Mouse (Mus musculus) gastrocnemius, postnatal 25 days (tissue): ENCODE results near the gene Fam217b. TPM values are rescaled to one million over a fixed set of nuclear protein-coding genes. Genes with fewer than 3 reads are reported as not detected.

ENCODE experiments used
- DNase-seq: peaks from one replicate; pipeline ENCODE4 v3.0.0; 2022
- long read RNA-seq, 2 experiments: library from polyadenylated mRNA; stranded (forward); transcript quantifications; one replicate each; pipeline ENCODE4 v2.0.0; 2021
- total RNA-seq, 2 experiments: library from RNA; stranded (reverse); gene quantifications; 1 replicate in 1 of 2; 2 replicates in 1 of 2; pipeline ENCODE4 v1.2.3; 2021

Gene Fam217b
- total RNA-seq, result 1 to 10 TPM; 2.0 TPM
- long read RNA-seq, experiment 1, partial matches to known transcripts, result 0 of 1 reads
- long read RNA-seq, experiment 1, other reads (novel, unspliced or antisense), result 0 of 1 reads
- long read RNA-seq, experiment 2, partial matches to known transcripts, result 0 of 1 reads
- long read RNA-seq, experiment 2, other reads (novel, unspliced or antisense), result 1 of 1 reads

GRCm38 (mm10) chr2:178414261-178415149 is at the start of gene Fam217b, which contains the start of gene Ppp1r3d:
Gene Fam217b, plus strand, starts transcription at chr2:178414524.
Gene Ppp1r3d, minus strand, starts transcription at chr2:178414472.
- DNase-seq, result peak; percentile 75

GRCm38 (mm10) chr2:178407053-178407815 is 7.1 kb upstream of the Fam217b start, which contains the start of gene Sycp2:
Gene Sycp2, minus strand, starts transcription at chr2:178407685.
- DNase-seq, result no peak

- no peak for DNase-seq
These were observed 5.3 kb upstream of the Fam217b start for GRCm38 (mm10) chr2:178409024-178409423.

- DNase-seq, result no peak
These were observed 4.0 kb upstream of the Fam217b start for GRCm38 (mm10) chr2:178410286-178410685.

GRCm38 (mm10) chr2:178412598-178412997 is 1.7 kb upstream of the Fam217b start:
- peak; percentile 70 for DNase-seq

GRCm38 (mm10) chr2:178413081-178413480 is 1.2 kb upstream of the Fam217b start:
- no peak for DNase-seq

- DNase-seq, result peak; percentile 14
These were observed 653 bp upstream of the Fam217b start for GRCm38 (mm10) chr2:178413481-178414260.

- DNase-seq, result no peak
These were observed 775 bp downstream of the Fam217b start for GRCm38 (mm10) chr2:178415150-178415448.

- DNase-seq, result no peak
These were observed 2.1 kb downstream of the Fam217b start for GRCm38 (mm10) chr2:178416427-178416826.

GRCm38 (mm10) chr2:178416970-178417369 is 2.6 kb downstream of the Fam217b start:
- DNase-seq, result no peak

GRCm38 (mm10) chr2:178420576-178420975 is 6.3 kb downstream of the Fam217b start:
- DNase-seq, result no peak

- DNase-seq, result no peak
These were observed 7.3 kb downstream of the Fam217b start for GRCm38 (mm10) chr2:178421603-178422002.

GRCm38 (mm10) chr2:178422186-178422585 is 7.9 kb downstream of the Fam217b start:
- no peak for DNase-seq

- no peak for DNase-seq
These were observed 8.9 kb downstream of the Fam217b start for GRCm38 (mm10) chr2:178423223-178423622.

GRCm38 (mm10) chr2:178426229-178426628 is 11.9 kb downstream of the Fam217b start:
- peak; percentile 2 for DNase-seq

GRCm38 (mm10) chr2:178427181-178427580 is 12.9 kb downstream of the Fam217b start:
- no peak for DNase-seq

GRCm38 (mm10) chr2:178428183-178428582 is 13.9 kb downstream of the Fam217b start:
- DNase-seq, result no peak

GRCm38 (mm10) chr2:178428676-178429075 is 14.4 kb downstream of the Fam217b start:
- no peak for DNase-seq

GRCm38 (mm10) chr2:178429426-178429825 is 15.1 kb downstream of the Fam217b start:
- DNase-seq, result no peak

- DNase-seq, result no peak
These were observed 15.9 kb downstream of the Fam217b start, which contains the start of gene Cdh26 for GRCm38 (mm10) chr2:178430231-178430630. Gene Cdh26, plus strand, starts transcription at chr2:178430531.

GRCm38 (mm10) chr2:178433495-178433894 is 19.2 kb downstream of the Fam217b start:
- no peak for DNase-seq

- no peak for DNase-seq
These were observed 19.6 kb downstream of the Fam217b start for GRCm38 (mm10) chr2:178433903-178434302.
